21 mouse cellular contexts compared by ENCODE assay signal in the genomic region with DNA sequence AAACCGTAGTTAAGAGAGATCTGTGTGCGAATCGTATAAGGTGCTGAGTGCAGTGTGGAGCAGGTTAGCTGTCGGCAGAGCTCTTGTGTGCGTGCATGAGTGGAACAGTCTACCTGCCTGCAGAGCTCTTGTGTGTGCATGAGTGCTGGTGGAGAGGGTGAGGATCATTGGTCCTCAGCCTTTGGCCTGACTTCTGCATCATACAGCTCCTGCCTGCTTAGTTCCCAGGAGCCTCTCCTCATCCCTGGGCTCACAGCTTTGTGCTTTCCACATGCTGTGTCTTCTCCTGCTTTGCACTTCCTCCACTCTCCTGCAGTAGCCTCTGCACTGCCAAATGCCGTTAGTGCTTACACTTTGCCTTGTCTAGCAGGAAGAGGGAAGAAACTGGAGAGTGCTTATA.
A peak's percentile ranks its signal among the peaks of the same experiment; 100 is the strongest.
DNase-seq lines count a peak whose midpoint lies in the region; ATAC-seq lines count a peak whose summit lies in the region.
"Had no signal": no experiment of that assay in that cellular context is flagged by ENCODE, and none has a peak within 500 bp of the region (broad histone marks: within the 10 kb centered on the region; RNA-seq: fewer than 3 reads in every experiment).

No protein-coding gene starts in this region.

- H3K9ac ChIP-seq in heart, embryonic 11.5 days (ENCODE audit: low read depth, low read length), result no peak overlapping the region
- H3K9ac ChIP-seq in neural tube, embryonic 15.5 days (replicated peaks), result no peak overlapping the region
- H3K9ac ChIP-seq: embryonic facial prominence, embryonic 13.5 days; forebrain, embryonic 12.5 days; hindbrain, embryonic 14.5 days; intestine, embryonic 15.5 days had no signal

- H3K36me3 ChIP-seq in heart, embryonic 11.5 days (ENCODE audit: control insufficient read depth, insufficient read depth, low read length), result no peaks in the 10 kb centered on the region
- peaks cover 21% of the 10 kb centered on the region for H3K36me3 ChIP-seq in megakaryocyte, embryonic 14.5 days (replicated peaks; ENCODE audit: low read length)
- no peaks in the 10 kb centered on the region for H3K36me3 ChIP-seq in neural tube, embryonic 15.5 days
- H3K36me3 ChIP-seq: embryonic facial prominence, embryonic 13.5 days; forebrain, embryonic 12.5 days; hindbrain, embryonic 10.5 days; intestine, embryonic 15.5 days had no signal

- H3K27ac ChIP-seq in heart, embryonic 11.5 days (ENCODE audit: low read depth, low read length), result 0 out of 2 replicates have a peak overlapping the region, but pooled peaks have one; percentile 29
- 0 out of 2 replicates have a peak overlapping the region, but pooled peaks have one; percentile 23 for H3K27ac ChIP-seq in neural tube, embryonic 15.5 days (replicated peaks)
- H3K27ac ChIP-seq: embryonic facial prominence, embryonic 13.5 days; forebrain, embryonic 12.5 days; gastrocnemius, adult 2 months; hindbrain, embryonic 10.5 days; hindbrain, embryonic 14.5 days; intestine, embryonic 15.5 days had no signal

- WGBS in heart, embryonic 11.5 days (ENCODE audit: insufficient replicate concordance), result 79% methylated on average over 6 of the region's 6 CpGs
- WGBS in neural tube, embryonic 15.5 days, result 82% methylated on average over 6 of the region's 6 CpGs

- peak; percentile 63 for ATAC-seq in frontal cortex, adult (ENCODE audit: low TSS enrichment)
- ATAC-seq in heart, embryonic 11.5 days (replicated peaks; ENCODE audit: insufficient number of reproducible peaks, low FRiP score, low TSS enrichment), result no peak
- ATAC-seq in megakaryocyte, adult 5-6 weeks (ENCODE audit: poor library complexity, severe bottlenecking), result no peak
- no peak for ATAC-seq in neural tube, embryonic 15.5 days (ENCODE audit: low FRiP score)
- ATAC-seq: forebrain, embryonic 16.5 days; intestine, embryonic 15.5 days; Patski had no signal

- no peak overlapping the region for H3K4me3 ChIP-seq in heart, embryonic 11.5 days (ENCODE audit: low read depth, low read length)
- peak overlapping the region; percentile 76 for H3K4me3 ChIP-seq in megakaryocyte, embryonic 14.5 days (replicated peaks)
- H3K4me3 ChIP-seq in neural tube, embryonic 15.5 days (replicated peaks), result no peak overlapping the region
- H3K4me3 ChIP-seq: embryonic facial prominence, embryonic 13.5 days; forebrain, embryonic 12.5 days; gastrocnemius, adult 2 months; hindbrain, embryonic 10.5 days; intestine, embryonic 15.5 days had no signal

- no peak for DNase-seq in frontal cortex, postnatal 25 days (ENCODE audit: low spot score in 2 of 2)
- DNase-seq in heart, postnatal 10 days, result no peak
- no peak for DNase-seq in right cerebral cortex, postnatal 14 days
- DNase-seq: adrenal gland, postnatal 14 days; B cell, adult 2 months; cerebellum, adult 11-12 months; cerebellum, postnatal 25 days; gastrocnemius, adult 2 months; gastrocnemius, postnatal 25 days had no signal

- no peak overlapping the region for H3K4me2 ChIP-seq in heart, embryonic 11.5 days
- no peak overlapping the region for H3K4me2 ChIP-seq in neural tube, embryonic 15.5 days
- H3K4me2 ChIP-seq: embryonic facial prominence, embryonic 13.5 days; forebrain, embryonic 12.5 days; hindbrain, embryonic 14.5 days; intestine, embryonic 15.5 days had no signal

- intact Hi-C loops in heart, postnatal 10 days (cut with DNase I), result no loop called here

- peaks cover 15% of the 10 kb centered on the region for H3K4me1 ChIP-seq in heart, embryonic 11.5 days (ENCODE audit: control insufficient read depth, insufficient read depth, low read length)
- peaks cover 96% of the 10 kb centered on the region for H3K4me1 ChIP-seq in megakaryocyte, embryonic 14.5 days
- peaks cover 32% of the 10 kb centered on the region for H3K4me1 ChIP-seq in neural tube, embryonic 15.5 days

- no peaks in the 10 kb centered on the region for H3K9me3 ChIP-seq in heart, embryonic 11.5 days (replicated peaks; ENCODE audit: control insufficient read depth, low read length)
- H3K9me3 ChIP-seq in megakaryocyte, embryonic 14.5 days, result no peaks in the 10 kb centered on the region
- no peaks in the 10 kb centered on the region for H3K9me3 ChIP-seq in neural tube, embryonic 15.5 days (replicated peaks)
- H3K9me3 ChIP-seq: embryonic facial prominence, embryonic 13.5 days; forebrain, embryonic 12.5 days; hindbrain, embryonic 10.5 days; intestine, embryonic 15.5 days had no signal

- no peaks in the 10 kb centered on the region for H3K27me3 ChIP-seq in heart, embryonic 11.5 days (ENCODE audit: control insufficient read depth, insufficient read depth, low read length)
- no peaks in the 10 kb centered on the region for H3K27me3 ChIP-seq in megakaryocyte, embryonic 14.5 days (replicated peaks)
- H3K27me3 ChIP-seq in neural tube, embryonic 15.5 days (replicated peaks), result no peaks in the 10 kb centered on the region
- H3K27me3 ChIP-seq: embryonic facial prominence, embryonic 13.5 days; forebrain, embryonic 12.5 days; intestine, embryonic 15.5 days; Patski had no signal
